Mouse (Mus musculus) intestine, postnatal 0 days (tissue): ENCODE results near the gene Tpd52l1. TPM values are rescaled to one million over a fixed set of nuclear protein-coding genes. Genes with fewer than 3 reads are reported as not detected.

Source experiments
- ATAC-seq: fragments of 200-750 bp; cut with Nextera tagmentation; 2 replicates; pipeline ENCODE4 v1.8.0; 2017; ENCODE audit warnings: mild to moderate bottlenecking, moderate TSS enrichment, moderate library complexity
- H3K27ac ChIP-seq: fragments of 300-500 bp; sonication (generic); 2 replicates; pipeline ENCODE4 v1.5.1; 2014; ENCODE audit warnings: mild to moderate bottlenecking, low read depth, low read length, moderate library complexity
- H3K27me3 ChIP-seq: fragments of 300-500 bp; sonication (generic); replicated peaks from 2 replicates; pipeline ENCODE4 v1.6.1; 2014; ENCODE audit warnings: low read length, mixed read lengths; ENCODE audit not compliant: control insufficient read depth, insufficient read depth
- H3K36me3 ChIP-seq: fragments of 300-500 bp; sonication (generic); 2 replicates; pipeline ENCODE4 v1.6.1; 2014; ENCODE audit warnings: mild to moderate bottlenecking, moderate library complexity; ENCODE audit not compliant: control insufficient read depth, insufficient read depth
- H3K4me1 ChIP-seq: fragments of 300-500 bp; sonication (generic); replicated peaks from 2 replicates; pipeline ENCODE4 v1.6.1; 2014; ENCODE audit warnings: antibody characterized with exemption, low read length, mixed read lengths; ENCODE audit not compliant: control insufficient read depth, insufficient read depth
- H3K4me2 ChIP-seq: fragments of 300-500 bp; sonication (generic); replicated peaks from 2 replicates; pipeline ENCODE4 v1.6.1; 2014; ENCODE audit warnings: low read depth, mild to moderate bottlenecking, moderate library complexity
- H3K4me3 ChIP-seq: fragments of 300-500 bp; sonication (generic); 2 replicates; pipeline ENCODE4 v1.5.1; 2014; ENCODE audit warnings: low read depth, low read length
- H3K9ac ChIP-seq: fragments of 300-500 bp; sonication (generic); 2 replicates; pipeline ENCODE4 v1.6.1; 2014; ENCODE audit warnings: mild to moderate bottlenecking, low read depth, low read length
- H3K9me3 ChIP-seq: fragments of 300-500 bp; sonication (generic); 2 replicates; pipeline ENCODE4 v1.6.1; 2016; ENCODE audit warnings: mixed run types; ENCODE audit not compliant: control insufficient read depth
- CTCF ChIP-seq: sonication (generic); IDR thresholded peaks from 2 replicates; pipeline ENCODE4 v1.5.1; 2016; ENCODE audit warnings: low read depth, mild to moderate bottlenecking, control low read depth, antibody characterized with exemption, moderate library complexity
- WGBS: fragments of 180-500 bp; shearing (Covaris S2); extraction: QIAGEN DNeasy Blood & Tissue Kit; methylation state at CpG from one replicate; pipeline ENCODE4 v1.1.7; 2014; 5-methylcytosine and 5-hydroxymethylcytosine counted together
- polyA plus RNA-seq: library from polyadenylated mRNA; unstranded; fragments of >200 nt; fragmentation: Nextera tagmentation; extraction: Ambion mirVana; gene quantifications from 2 replicates; pipeline ENCODE4 v1.2.1, GENCODE M21; 2015

Gene Tpd52l1
- polyA plus RNA-seq, 1 experiment from 2014 or later: 8.7 TPM

GRCm38 (mm10) chr10:31330286-31330962 is 115.3 kb downstream of the Tpd52l1 start:
- Histone ChIP-seq H3K9me3 (no peaks in the 10 kb centered on the region), H3K4me2 (no peak overlapping the region), H3K27ac (no peak overlapping the region), H3K9ac (no peak overlapping the region), H3K4me1 (no peaks in the 10 kb centered on the region), H3K4me3 (no peak overlapping the region), H3K36me3 (peaks cover 15% of the 10 kb centered on the region; the same call in 1 of the 2 replicates), H3K27me3 (no peaks in the 10 kb centered on the region)
- no peak for ATAC-seq
- no peak for TF ChIP-seq CTCF
- 84% methylated on average over 3 of the region's 3 CpGs for WGBS

GRCm38 (mm10) chr10:31329436-31329835 is 116.3 kb downstream of the Tpd52l1 start:
- H3K4me1 ChIP-seq: no peaks in the 10 kb centered on the region
- H3K27me3 ChIP-seq: no peaks in the 10 kb centered on the region
- 78% methylated on average over 1 of the region's 1 CpGs for WGBS
- H3K4me3 ChIP-seq: no peak overlapping the region
- peaks cover 15% of the 10 kb centered on the region; the same call in 1 of the 2 replicates for H3K36me3 ChIP-seq
- no peak overlapping the region for H3K9ac ChIP-seq
- H3K4me2 ChIP-seq: no peak overlapping the region
- TF ChIP-seq CTCF: no peak
- ATAC-seq: no peak
- H3K27ac ChIP-seq: no peak overlapping the region
- H3K9me3 ChIP-seq: no peaks in the 10 kb centered on the region

GRCm38 (mm10) chr10:31318491-31318890 is 127.3 kb downstream of the Tpd52l1 start:
- Histone ChIP-seq H3K9me3 (no peaks in the 10 kb centered on the region), H3K27me3 (no peaks in the 10 kb centered on the region), H3K9ac (no peak overlapping the region), H3K4me3 (no peak overlapping the region), H3K4me1 (no peaks in the 10 kb centered on the region), H3K27ac (no peak overlapping the region), H3K4me2 (no peak overlapping the region), H3K36me3 (peaks cover 12% of the 10 kb centered on the region; the same call in 1 of the 2 replicates)
- no peak for TF ChIP-seq CTCF
- WGBS: 79% methylated on average over 5 of the region's 5 CpGs
- ATAC-seq: no peak

GRCm38 (mm10) chr10:31312865-31313848 is 132.6 kb downstream of the Tpd52l1 start, which contains the start of gene Hddc2:
Gene Hddc2 (plus strand): TSS chr10:31313383.
- Histone ChIP-seq H3K36me3 (no peaks in the 10 kb centered on the region), H3K27ac (peak within 1 kb of the TSS; percentile 86), H3K27me3 (no peaks in the 10 kb centered on the region), H3K4me3 (peak within 1 kb of the TSS; percentile 70), H3K9me3 (no peaks in the 10 kb centered on the region), H3K4me2 (peak within 1 kb of the TSS; percentile 85), H3K9ac (peak within 1 kb of the TSS; percentile 83), H3K4me1 (no peaks in the 10 kb centered on the region)
- whole genome bisulfite sequencing: 3% methylated on average over 39 of the region's 44 CpGs
- ATAC-seq: peak; percentile 97
- TF ChIP-seq CTCF: peak; percentile 12; the same call in 1 of the 2 replicates

GRCm38 (mm10) chr10:31307024-31307598 is 138.6 kb downstream of the Tpd52l1 start:
- H3K4me3 ChIP-seq: no peak overlapping the region
- no peaks in the 10 kb centered on the region for H3K27me3 ChIP-seq
- ATAC-seq: no peak
- H3K36me3 ChIP-seq: no peaks in the 10 kb centered on the region
- WGBS: 36% methylated on average over 1 of the region's 1 CpGs
- H3K27ac ChIP-seq: no peak overlapping the region
- no peaks in the 10 kb centered on the region for H3K4me1 ChIP-seq
- no peaks in the 10 kb centered on the region for H3K9me3 ChIP-seq
- no peak overlapping the region for H3K9ac ChIP-seq
- TF ChIP-seq CTCF: no peak
- no peak overlapping the region for H3K4me2 ChIP-seq

GRCm38 (mm10) chr10:31303446-31303845 is 142.3 kb downstream of the Tpd52l1 start:
- WGBS: 90% methylated on average over 2 of the region's 2 CpGs
- no peak for TF ChIP-seq CTCF
- Histone ChIP-seq H3K4me3 (no peak overlapping the region), H3K27me3 (no peaks in the 10 kb centered on the region), H3K9ac (no peak overlapping the region), H3K9me3 (no peaks in the 10 kb centered on the region), H3K4me1 (no peaks in the 10 kb centered on the region), H3K36me3 (no peaks in the 10 kb centered on the region), H3K4me2 (no peak overlapping the region), H3K27ac (no peak overlapping the region)
- no peak for ATAC-seq
